Mouse (Mus musculus) heart, embryonic 13.5 days (tissue): ENCODE results near the gene Alpl. TPM values are rescaled to one million over a fixed set of nuclear protein-coding genes. Genes with fewer than 3 reads are reported as not detected.

Source experiments
- ATAC-seq: fragments of 200-750 bp; cut with Nextera tagmentation; 2 replicates; pipeline ENCODE4 v1.8.0; 2017; ENCODE audit warnings: moderate TSS enrichment; ENCODE audit not compliant: insufficient number of reproducible peaks, low FRiP score, low TSS enrichment; ENCODE audit errors: extremely low read depth
- H3K27ac ChIP-seq: fragments of 300-500 bp; sonication (generic); replicated peaks from 2 replicates; pipeline ENCODE4 v1.5.1; 2015; ENCODE audit warnings: moderate library complexity, mild to moderate bottlenecking, inconsistent platforms
- H3K27me3 ChIP-seq: fragments of 300-500 bp; sonication (generic); replicated peaks from 2 replicates; pipeline ENCODE4 v1.6.1; 2015; ENCODE audit warnings: mild to moderate bottlenecking, inconsistent platforms
- H3K36me3 ChIP-seq: fragments of 300-500 bp; sonication (generic); 2 replicates; pipeline ENCODE4 v1.6.1; 2015; ENCODE audit warnings: mild to moderate bottlenecking, inconsistent platforms
- H3K4me1 ChIP-seq: fragments of 300-500 bp; sonication (generic); 2 replicates; pipeline ENCODE4 v1.6.1; 2015; ENCODE audit warnings: inconsistent platforms
- H3K4me2 ChIP-seq: fragments of 300-500 bp; sonication (generic); 2 replicates; pipeline ENCODE4 v1.6.1; 2015; ENCODE audit warnings: inconsistent platforms, mild to moderate bottlenecking, moderate library complexity
- H3K4me3 ChIP-seq: fragments of 300-500 bp; sonication (generic); 2 replicates; pipeline ENCODE4 v1.5.1; 2015; ENCODE audit warnings: moderate library complexity, mild to moderate bottlenecking, inconsistent platforms
- H3K9ac ChIP-seq: fragments of 300-500 bp; sonication (generic); 2 replicates; pipeline ENCODE4 v1.6.1; 2015; ENCODE audit warnings: inconsistent platforms, mild to moderate bottlenecking, moderate library complexity
- H3K9me3 ChIP-seq: fragments of 300-500 bp; sonication (generic); 2 replicates; pipeline ENCODE4 v1.6.1; 2016; ENCODE audit warnings: inconsistent platforms
- WGBS: fragments of 180-500 bp; shearing (Covaris S2); methylation state at CpG from one replicate; pipeline ENCODE4 v1.1.7; 2015; ENCODE audit warnings: mixed read lengths; 5-methylcytosine and 5-hydroxymethylcytosine counted together
- polyA plus RNA-seq: library from polyadenylated mRNA; unstranded; fragments of >200 nt; fragmentation: Nextera tagmentation; extraction: Ambion mirVana; gene quantifications from 2 replicates; pipeline ENCODE4 v1.2.1, GENCODE M21; 2015

Alpl gene
- polyA plus RNA-seq, 1 experiment from 2014 or later, result 3.3 TPM

GRCm38 (mm10) chr4:137769635-137770034, 26.5 kb downstream of the Alpl start:
- H3K9ac ChIP-seq, result no peak overlapping the region
- no peaks in the 10 kb centered on the region for H3K36me3 ChIP-seq
- no peak overlapping the region for H3K4me2 ChIP-seq
- WGBS, result 17% methylated on average over 7 of the region's 7 CpGs
- H3K27ac ChIP-seq, result no peak overlapping the region
- H3K9me3 ChIP-seq, result no peaks in the 10 kb centered on the region
- peaks cover 34% of the 10 kb centered on the region for H3K4me1 ChIP-seq
- H3K27me3 ChIP-seq, result peaks cover 33% of the 10 kb centered on the region
- ATAC-seq, result no peak
- H3K4me3 ChIP-seq, result no peak overlapping the region

GRCm38 (mm10) chr4:137768831-137769230, 27.4 kb downstream of the Alpl start:
- no peak overlapping the region for H3K9ac ChIP-seq
- H3K4me1 ChIP-seq, result peaks cover 34% of the 10 kb centered on the region
- peaks cover 33% of the 10 kb centered on the region for H3K27me3 ChIP-seq
- H3K27ac ChIP-seq, result no peak overlapping the region
- ATAC-seq, result no peak
- no peaks in the 10 kb centered on the region for H3K36me3 ChIP-seq
- 62% methylated on average over 6 of the region's 6 CpGs for whole genome bisulfite sequencing
- no peak overlapping the region for H3K4me2 ChIP-seq
- H3K4me3 ChIP-seq, result no peak overlapping the region
- H3K9me3 ChIP-seq, result no peaks in the 10 kb centered on the region

DNA sequence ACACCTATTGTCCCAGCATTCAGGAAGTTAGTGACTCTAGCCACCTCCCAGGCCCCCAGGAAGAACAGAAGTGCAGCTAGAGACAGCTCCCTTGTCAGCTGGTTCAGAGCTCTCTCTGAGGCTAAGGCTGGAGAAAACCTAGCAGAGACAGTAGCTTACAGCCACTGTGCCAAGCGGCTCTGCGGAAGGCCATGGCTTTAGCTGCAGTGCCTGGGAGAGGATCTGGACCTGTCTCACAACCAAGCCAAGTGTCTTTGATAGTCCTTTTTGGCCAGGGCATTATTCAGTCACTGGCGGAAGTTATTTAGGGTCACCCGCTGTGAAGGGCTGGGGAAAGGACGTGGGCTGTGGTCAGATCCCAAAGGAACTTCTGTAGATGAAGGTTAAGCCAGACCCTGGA, 27.8 kb downstream of the Alpl start:
- no peaks in the 10 kb centered on the region for H3K9me3 ChIP-seq
- peaks cover 33% of the 10 kb centered on the region for H3K27me3 ChIP-seq
- peaks cover 34% of the 10 kb centered on the region for H3K4me1 ChIP-seq
- no peak overlapping the region for H3K4me2 ChIP-seq
- no peak overlapping the region for H3K4me3 ChIP-seq
- H3K9ac ChIP-seq, result no peak overlapping the region
- no peaks in the 10 kb centered on the region for H3K36me3 ChIP-seq
- no peak overlapping the region for H3K27ac ChIP-seq
- 75% methylated on average over 5 of the region's 5 CpGs for WGBS
- ATAC-seq, result no peak

DNA sequence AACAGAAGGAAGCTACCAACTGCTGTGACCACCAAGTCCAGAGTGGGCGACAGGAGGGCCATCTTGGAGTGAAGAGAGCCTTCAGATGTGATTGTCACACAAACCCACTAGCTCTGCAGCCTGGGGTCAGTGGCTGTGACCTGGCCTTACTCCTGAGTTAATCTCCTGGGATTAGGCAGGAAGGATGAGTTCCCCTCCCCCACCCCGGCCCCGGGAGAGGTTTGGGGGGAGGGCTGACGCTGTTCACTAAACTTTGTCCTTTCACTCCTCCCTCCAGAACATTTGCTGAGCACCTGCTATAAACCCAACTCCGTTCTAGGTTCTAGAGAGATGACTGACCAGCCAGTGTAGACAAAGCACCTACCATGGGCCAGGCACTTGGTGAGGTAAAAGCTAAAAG, 29.8 kb downstream of the Alpl start:
- Histone ChIP-seq H3K4me2 (no peak overlapping the region), H3K9me3 (no peaks in the 10 kb centered on the region), H3K4me1 (peaks cover 29% of the 10 kb centered on the region), H3K27me3 (peaks cover 18% of the 10 kb centered on the region), H3K4me3 (no peak overlapping the region), H3K9ac (no peak overlapping the region), H3K27ac (no peak overlapping the region), H3K36me3 (no peaks in the 10 kb centered on the region)
- no peak for ATAC-seq
- WGBS, result 34% methylated on average over 5 of the region's 5 CpGs

GRCm38 (mm10) chr4:137765554-137765971, 30.6 kb downstream of the Alpl start:
- no peak for ATAC-seq

DNA sequence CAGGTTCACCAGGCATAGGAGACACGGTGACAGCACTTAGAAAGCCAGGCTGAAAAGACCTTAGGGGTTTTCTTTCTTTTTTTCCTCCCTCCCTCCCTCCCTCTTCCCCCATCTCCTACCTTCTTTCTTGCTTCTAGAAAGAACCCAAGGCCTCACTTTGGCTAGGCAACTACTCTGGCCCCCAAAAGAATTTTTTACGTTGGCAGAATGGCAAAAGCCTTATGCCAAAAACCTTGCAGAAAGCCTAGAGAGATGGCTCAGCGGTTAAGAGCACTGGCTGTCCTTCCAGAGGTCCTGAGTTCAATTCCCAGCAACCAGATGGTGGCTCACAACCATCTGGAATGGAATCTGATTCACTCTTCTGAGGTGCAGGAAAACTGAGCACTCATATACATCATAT, 31.6 kb downstream of the Alpl start:
- H3K36me3 ChIP-seq, result no peaks in the 10 kb centered on the region

More at GRCm38 (mm10) chr4:137765554-137765971, 30.6 kb downstream of the Alpl start:
- Histone ChIP-seq H3K9me3 (no peaks in the 10 kb centered on the region), H3K4me3 (no peak overlapping the region), H3K36me3 (no peaks in the 10 kb centered on the region), H3K9ac (0 out of 2 replicates have a peak overlapping the region, but pooled peaks have one; percentile 33), H3K27me3 (peaks cover 11% of the 10 kb centered on the region), H3K27ac (no peak overlapping the region), H3K4me1 (peaks cover 25% of the 10 kb centered on the region), H3K4me2 (no peak overlapping the region)
- 40% methylated on average over 7 of the region's 7 CpGs for WGBS

GRCm38 (mm10) chr4:137763920-137764495, 32.2 kb downstream of the Alpl start:
- Histone ChIP-seq H3K27ac (no peak overlapping the region), H3K4me3 (no peak overlapping the region), H3K27me3 (0 out of 2 replicates have a peak, but pooled peaks cover 5% of the 10 kb centered on the region), H3K4me2 (no peak overlapping the region), H3K9ac (no peak overlapping the region), H3K36me3 (no peaks in the 10 kb centered on the region), H3K4me1 (peaks cover 16% of the 10 kb centered on the region), H3K9me3 (no peaks in the 10 kb centered on the region)
- ATAC-seq, result no peak
- 54% methylated on average over 8 of the region's 8 CpGs for WGBS

More for the DNA sequence above, 31.6 kb downstream of the Alpl start:
- no peaks in the 10 kb centered on the region for H3K9me3 ChIP-seq
- peaks cover 19% of the 10 kb centered on the region for H3K4me1 ChIP-seq
- no peak overlapping the region for H3K27ac ChIP-seq
- H3K4me3 ChIP-seq, result no peak overlapping the region
- ATAC-seq, result no peak
- no peak overlapping the region for H3K4me2 ChIP-seq
- H3K27me3 ChIP-seq, result 0 out of 2 replicates have a peak, but pooled peaks cover 5% of the 10 kb centered on the region
- WGBS, result 75% methylated on average over 3 of the region's 3 CpGs
- H3K9ac ChIP-seq, result no peak overlapping the region

GRCm38 (mm10) chr4:137762886-137763285, 33.3 kb downstream of the Alpl start:
- WGBS, result 76% methylated on average over 9 of the region's 9 CpGs
- ATAC-seq, result no peak
- Histone ChIP-seq H3K36me3 (no peaks in the 10 kb centered on the region), H3K4me1 (peaks cover 16% of the 10 kb centered on the region), H3K4me3 (no peak overlapping the region), H3K27me3 (no peaks in the 10 kb centered on the region), H3K27ac (no peak overlapping the region), H3K9ac (no peak overlapping the region), H3K4me2 (no peak overlapping the region), H3K9me3 (no peaks in the 10 kb centered on the region)

DNA sequence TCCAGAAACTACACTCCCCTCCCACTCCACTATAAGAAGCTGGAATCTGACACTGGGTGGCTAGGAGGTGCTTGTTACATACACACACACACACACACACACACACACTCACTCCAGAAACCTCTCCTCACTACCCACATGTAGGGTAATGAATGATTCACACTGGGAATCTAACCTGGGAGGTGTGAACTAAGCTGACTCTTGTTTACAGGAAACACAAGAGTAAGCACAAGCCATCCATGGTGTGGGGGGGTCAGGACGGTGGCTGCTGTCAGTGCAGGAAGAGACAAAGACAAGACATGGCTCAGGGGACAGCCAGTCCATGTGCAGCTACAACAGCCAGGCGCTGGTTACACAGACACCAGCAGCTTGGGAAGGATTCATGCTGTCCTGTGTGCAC, 41.7 kb downstream of the Alpl start:
- no peak overlapping the region for H3K9ac ChIP-seq
- WGBS, result 64% methylated on average over 2 of the region's 2 CpGs
- no peaks in the 10 kb centered on the region for H3K36me3 ChIP-seq

GRCm38 (mm10) chr4:137753199-137753598, 43.0 kb downstream of the Alpl start:
- Histone ChIP-seq H3K9ac (no peak overlapping the region), H3K4me1 (peaks cover 37% of the 10 kb centered on the region), H3K9me3 (no peaks in the 10 kb centered on the region), H3K4me2 (no peak overlapping the region), H3K36me3 (no peaks in the 10 kb centered on the region), H3K4me3 (no peak overlapping the region), H3K27ac (no peak overlapping the region), H3K27me3 (peaks cover 20% of the 10 kb centered on the region)
- no peak for ATAC-seq
- WGBS, result 69% methylated on average over 7 of the region's 7 CpGs

More for the DNA sequence above, 41.7 kb downstream of the Alpl start:
- H3K27me3 ChIP-seq, result peaks cover 11% of the 10 kb centered on the region
- no peak overlapping the region for H3K27ac ChIP-seq
- no peak for ATAC-seq
- H3K4me2 ChIP-seq, result no peak overlapping the region
- H3K4me1 ChIP-seq, result peaks cover 37% of the 10 kb centered on the region
- H3K4me3 ChIP-seq, result no peak overlapping the region
- no peaks in the 10 kb centered on the region for H3K9me3 ChIP-seq

- H3K9me3 ChIP-seq, result no peaks in the 10 kb centered on the region
- peaks cover 37% of the 10 kb centered on the region for H3K4me1 ChIP-seq
- no peak overlapping the region for H3K4me3 ChIP-seq
- ATAC-seq, result no peak
- no peak overlapping the region; the same call in 1 of the 2 replicates for H3K27ac ChIP-seq
- H3K27me3 ChIP-seq, result peaks cover 20% of the 10 kb centered on the region
- 66% methylated on average over 15 of the region's 15 CpGs for WGBS
- H3K4me2 ChIP-seq, result peak overlapping the region; percentile 45; the same call in 1 of the 2 replicates
- H3K36me3 ChIP-seq, result no peaks in the 10 kb centered on the region
- no peak overlapping the region for H3K9ac ChIP-seq
Observed at GRCm38 (mm10) chr4:137752471-137752870, 43.7 kb downstream of the Alpl start.

DNA sequence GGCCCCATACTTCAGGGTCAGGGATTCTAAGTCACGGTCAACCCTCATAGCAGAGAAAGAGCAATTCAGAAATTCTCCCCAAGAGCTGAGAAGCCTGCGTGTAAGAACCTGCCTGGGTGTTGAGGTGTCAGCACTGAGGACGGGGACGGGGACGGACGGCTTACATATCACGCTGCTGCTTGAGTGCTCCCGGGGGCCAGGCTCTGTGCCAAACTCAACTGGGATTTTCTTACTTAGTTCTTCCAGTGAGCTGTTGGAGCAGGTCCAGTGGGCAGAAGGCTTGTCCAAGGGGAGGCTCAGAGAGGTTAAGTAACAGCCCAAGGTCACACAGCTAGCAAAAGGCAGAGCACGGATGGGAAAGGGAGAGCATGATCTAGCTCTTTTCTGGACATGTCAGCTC, 44.5 kb downstream of the Alpl start:
- ATAC-seq, result no peak
- peaks cover 20% of the 10 kb centered on the region for H3K27me3 ChIP-seq
- H3K9me3 ChIP-seq, result no peaks in the 10 kb centered on the region
- H3K9ac ChIP-seq, result 0 out of 2 replicates have a peak overlapping the region, but pooled peaks have one; percentile 28
- H3K27ac ChIP-seq, result peak overlapping the region; percentile 65
- H3K4me2 ChIP-seq, result peak overlapping the region; percentile 45
- H3K4me3 ChIP-seq, result peak overlapping the region; percentile 13; the same call in 1 of the 2 replicates
- H3K36me3 ChIP-seq, result no peaks in the 10 kb centered on the region
- 21% methylated on average over 9 of the region's 9 CpGs for WGBS
- peaks cover 37% of the 10 kb centered on the region for H3K4me1 ChIP-seq
